Mouse (Mus musculus) stomach, postnatal 0 days (tissue): ENCODE results near the gene Foxs1.

Experiments
- CTCF ChIP-seq: IDR thresholded peaks from 2 replicates; pipeline ENCODE4 v1.5.1; 2016; ENCODE audit warnings: antibody characterized with exemption, low read depth, mild to moderate bottlenecking, moderate library complexity
- EP300 ChIP-seq: optimal IDR thresholded peaks from 2 replicates; pipeline ENCODE3; 2016; ENCODE audit warnings: antibody characterized with exemption

GRCm38 (mm10) chr2:152928219-152928987 is 4.6 kb downstream of the Foxs1 start:
- TF ChIP-seq CTCF (no peak), EP300 (no peak)
